Mouse (Mus musculus): ENCODE data around the gene Gm7579.
"Not testable (repeated sequence)": the region's sequence is repeated elsewhere in the genome, so short reads cannot be mapped to it uniquely, and the experiment has no call there.

Gm7579 gene

DNA sequence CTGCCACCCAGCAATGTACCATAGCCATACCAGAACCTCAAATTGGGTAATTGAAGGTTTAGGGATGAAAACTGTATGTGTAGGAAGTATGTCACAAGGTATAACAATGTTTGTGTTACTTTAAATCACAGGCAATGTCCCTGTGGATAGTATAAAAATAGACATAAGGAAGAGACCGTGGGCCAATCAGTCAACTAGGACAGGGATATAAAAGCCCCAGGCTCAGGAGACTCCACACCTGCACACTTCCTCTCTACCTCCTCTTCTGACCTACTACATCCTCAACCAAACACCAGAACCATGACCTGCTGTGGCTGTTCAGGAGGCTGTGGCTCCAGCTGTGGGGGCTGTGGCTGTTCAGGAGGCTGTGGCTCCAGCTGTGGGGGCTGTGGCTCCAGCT, at the start of gene Gm7579:
Gene Gm7579, plus strand, starts transcription at position 301 of the 400 bp plus-strand sequence.
- no peak for DNase-seq (ENCODE audit: low spot score)

DNA sequence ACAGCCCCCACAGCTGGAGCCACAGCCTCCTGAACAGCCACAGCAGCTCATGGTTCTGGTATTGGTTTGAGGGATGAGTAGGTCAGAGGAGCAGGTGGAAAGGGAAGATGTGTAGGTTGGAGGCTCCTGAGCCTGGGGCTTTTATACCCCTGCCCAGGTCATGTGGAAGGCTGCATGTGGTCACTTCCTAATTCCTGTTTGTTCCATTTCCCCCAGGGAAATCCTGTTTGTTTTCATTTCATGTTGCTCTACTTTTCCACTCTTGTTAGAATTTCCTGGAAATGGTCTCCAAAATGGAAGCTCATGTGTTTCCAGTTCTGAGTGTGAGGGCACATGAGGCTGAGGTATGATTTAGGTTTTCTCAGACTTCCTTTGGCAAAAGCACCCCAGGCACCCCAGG, 46.0 kb upstream of the Gm7579 start, which contains the start of gene Gm4553:
Gene Gm4553, minus strand, starts transcription at position 101 of the 400 bp plus-strand sequence.
- not testable (repeated sequence) for DNase-seq (ENCODE audit: low spot score)

DNA sequence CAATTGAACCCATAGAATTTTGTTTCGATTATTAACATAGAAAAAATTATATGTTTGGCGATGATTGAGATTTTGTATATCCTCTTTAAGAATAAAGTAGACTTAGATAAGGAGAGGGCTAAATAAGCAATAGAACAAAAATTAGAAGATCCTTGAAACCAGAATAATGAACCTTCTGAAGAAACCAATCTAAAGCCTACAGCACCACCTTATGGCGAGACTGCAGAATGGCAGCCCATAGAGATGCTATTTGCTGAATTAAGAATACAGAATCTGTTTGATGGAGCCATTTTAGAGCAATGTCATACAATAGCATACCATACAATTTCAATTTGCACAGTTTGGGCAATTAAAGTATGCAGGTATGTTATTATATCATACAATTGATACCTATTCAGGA, 41.8 kb upstream of the Gm7579 start:
- DNase-seq (ENCODE audit: low spot score), result no peak

DNA sequence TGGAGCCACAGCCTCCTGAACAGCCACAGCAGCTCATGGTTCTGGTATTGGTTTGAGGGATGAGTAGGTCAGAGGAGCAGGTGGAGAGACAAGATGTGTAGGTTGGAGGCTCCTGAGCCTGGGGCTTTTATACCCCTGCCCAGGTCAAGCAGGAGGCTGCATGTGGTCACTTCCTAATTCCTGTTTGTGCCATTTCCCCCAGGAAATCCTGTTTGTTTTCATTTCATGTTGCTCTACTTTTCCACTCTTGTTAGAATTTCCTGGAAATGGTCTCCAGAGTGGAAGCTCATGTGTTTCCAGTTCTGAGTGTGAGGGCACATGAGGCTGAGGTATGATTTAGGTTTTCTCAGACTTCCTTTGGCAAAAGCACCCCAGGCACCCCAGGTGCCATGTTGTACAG, 35.8 kb upstream of the Gm7579 start, which contains the start of gene Krtap5-2:
Gene Krtap5-2, minus strand, starts transcription at position 101 of the 400 bp plus-strand sequence.
- DNase-seq (ENCODE audit: low spot score), result not testable (repeated sequence)

DNA sequence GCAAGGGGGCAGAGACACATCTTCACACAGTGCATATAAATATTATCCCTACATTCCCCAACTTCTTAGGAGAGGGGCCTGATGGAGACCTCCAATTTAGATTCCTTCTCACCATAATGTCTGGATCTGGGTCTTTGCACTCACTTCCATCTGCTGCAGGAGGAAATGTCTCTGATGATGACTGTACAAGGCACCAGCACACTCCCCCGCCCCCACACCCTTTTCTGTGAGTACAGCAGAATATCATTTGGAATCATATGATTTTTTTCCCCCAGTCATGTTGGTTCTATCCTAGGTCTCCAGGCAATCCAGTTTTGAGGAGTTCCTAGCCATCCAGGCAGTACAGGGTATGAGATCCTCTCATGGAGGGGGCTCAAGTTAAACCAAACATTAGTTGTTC, 33.0 kb upstream of the Gm7579 start:
- no peak for DNase-seq (ENCODE audit: low spot score)

DNA sequence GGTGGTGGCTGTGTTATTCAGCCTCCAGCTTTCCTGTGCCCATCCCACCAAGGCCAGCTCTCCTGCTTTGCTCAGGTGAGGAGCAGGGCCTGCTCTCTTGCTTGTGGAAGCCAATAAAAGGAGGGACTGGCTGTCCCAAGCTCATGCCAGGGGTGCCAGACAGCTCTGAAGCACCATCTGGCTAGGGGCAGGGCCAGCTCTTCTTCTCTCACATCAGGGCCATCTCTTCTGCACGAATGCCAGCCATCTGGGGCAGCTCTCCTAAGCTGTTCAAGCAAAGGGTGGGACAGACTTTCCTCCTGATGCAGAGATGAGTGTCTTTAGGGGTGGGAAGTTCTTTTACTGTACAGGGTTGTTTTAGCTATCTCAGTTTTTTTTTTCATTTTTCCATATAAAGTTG, 30.6 kb upstream of the Gm7579 start:
- DNase-seq (ENCODE audit: low spot score), result no peak

DNA sequence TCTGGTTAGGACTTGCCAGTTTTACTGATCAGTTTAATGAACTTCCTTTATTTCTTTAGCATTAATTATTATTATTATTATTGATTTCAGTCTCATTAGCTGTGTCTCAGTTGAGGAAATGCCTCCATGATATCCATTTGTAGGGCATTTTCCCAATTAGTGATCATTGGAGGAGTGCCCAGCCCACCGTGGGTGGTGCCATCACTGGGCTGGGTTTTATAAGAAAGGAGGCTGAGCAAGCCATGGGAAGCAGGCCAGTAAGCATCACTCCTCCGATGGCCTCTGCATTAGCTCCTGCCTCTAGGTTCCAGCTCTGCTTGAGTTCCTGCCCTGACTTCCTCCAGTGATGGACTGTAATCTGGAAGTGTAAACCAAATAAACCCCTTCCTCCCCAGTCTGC, 23.5 kb upstream of the Gm7579 start:
- DNase-seq (ENCODE audit: low spot score), result no peak

DNA sequence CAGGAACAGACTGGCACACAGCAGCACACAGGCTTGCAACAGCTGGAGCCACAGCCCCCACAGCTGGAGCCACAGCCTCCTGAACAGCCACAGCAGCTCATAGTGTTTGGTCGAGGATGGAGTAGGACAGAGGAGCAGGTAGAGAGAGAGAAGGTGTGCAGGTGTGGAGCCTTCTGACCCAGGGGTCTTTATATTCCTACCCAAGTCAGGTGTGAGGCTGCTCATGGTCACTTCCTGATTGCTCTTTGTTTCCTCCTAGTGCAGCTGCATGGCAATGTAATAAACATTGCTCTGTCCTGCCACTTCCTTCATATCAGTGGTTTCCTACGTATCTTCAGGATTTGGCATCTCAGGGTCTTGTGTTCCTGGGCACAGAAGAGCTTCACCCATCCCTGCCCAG, 21.4 kb upstream of the Gm7579 start, which contains the start of gene Gm10153:
Gene Gm10153, minus strand, starts transcription at position 101 of the 400 bp plus-strand sequence.
- no peak for DNase-seq (ENCODE audit: low spot score)

DNA sequence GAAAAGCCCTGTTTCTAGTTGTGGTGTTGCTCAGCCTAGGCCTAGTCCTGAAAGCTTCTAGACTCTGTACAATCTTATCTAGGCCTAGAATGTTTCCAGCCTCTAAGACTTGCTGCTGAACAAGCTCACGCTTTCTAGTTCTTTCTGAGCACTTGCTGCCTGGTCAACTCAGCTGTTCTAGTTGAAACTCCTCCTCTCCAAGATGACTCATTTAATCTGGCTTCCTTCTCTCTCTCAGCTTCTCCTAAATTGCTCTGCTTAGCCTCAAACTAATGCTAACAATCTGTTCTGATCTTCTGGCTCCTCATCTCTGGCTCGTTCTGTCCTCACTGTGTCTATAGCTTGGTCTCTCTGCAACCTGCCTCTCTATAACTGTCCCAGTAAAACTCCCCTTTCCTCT, 12.9 kb upstream of the Gm7579 start:
- no peak for DNase-seq (ENCODE audit: low spot score)

DNA sequence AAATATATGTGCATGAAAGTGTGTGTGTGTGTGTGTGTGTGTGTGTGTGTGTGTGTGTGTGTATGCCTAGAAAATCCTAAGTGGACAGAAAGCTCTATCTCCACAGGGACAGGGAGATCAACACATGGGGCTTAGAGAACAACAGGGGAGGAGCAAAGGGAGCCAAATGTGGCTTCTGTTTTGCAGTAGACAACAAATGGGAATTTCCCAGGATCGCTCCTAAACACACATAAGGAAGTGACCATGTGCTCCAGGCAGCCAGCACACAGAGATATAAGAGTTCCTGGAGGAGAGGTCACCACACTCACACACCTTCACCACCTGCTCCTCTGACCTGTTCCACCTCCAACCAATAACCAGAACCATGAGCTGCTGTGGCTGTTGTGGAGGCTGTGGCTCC, 10.6 kb upstream of the Gm7579 start, which contains the start of gene Krtap5-3:
Gene Krtap5-3, plus strand, starts transcription at position 301 of the 400 bp plus-strand sequence.
- DNase-seq (ENCODE audit: low spot score), result no peak

DNA sequence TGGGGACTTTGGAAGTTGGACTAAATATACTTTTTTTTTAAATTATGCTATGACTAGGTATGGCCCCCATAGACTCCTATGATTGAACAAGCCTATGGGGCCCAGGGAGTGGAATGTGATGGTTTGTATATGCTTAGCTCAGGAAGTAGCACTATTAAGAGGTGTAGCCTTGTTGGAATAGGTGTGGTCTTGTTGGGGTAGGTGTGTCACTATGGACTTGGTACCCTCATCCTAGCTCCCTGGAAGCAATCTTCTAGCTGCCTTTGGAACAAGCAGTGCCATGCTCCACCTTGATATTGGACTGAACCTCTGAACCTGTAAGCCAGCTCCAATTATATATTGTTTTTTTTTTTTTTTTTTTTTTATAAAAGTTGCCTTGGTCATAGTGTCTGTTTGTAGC, 6.2 kb upstream of the Gm7579 start:
- DNase-seq (ENCODE audit: low spot score), result no peak

DNA sequence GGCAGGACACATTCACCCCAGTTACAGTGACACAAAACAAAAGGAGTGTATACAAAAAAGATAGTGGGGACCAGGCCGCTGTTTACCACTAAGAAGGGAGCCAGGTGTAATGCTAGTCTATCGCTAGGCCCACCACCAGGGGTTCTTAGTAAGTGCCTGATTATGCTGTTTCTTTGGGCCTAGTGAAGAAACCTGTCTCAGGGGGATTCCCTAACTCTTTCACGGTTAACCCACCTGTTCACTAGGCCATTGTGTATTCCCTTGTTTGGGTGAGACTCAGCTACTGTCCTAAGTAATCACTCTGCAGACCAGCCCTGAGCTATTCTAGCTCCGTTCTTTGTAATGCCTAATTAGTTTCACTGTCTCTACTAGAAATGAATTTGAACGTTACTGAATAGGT, 4.8 kb upstream of the Gm7579 start:
- not testable (repeated sequence) for DNase-seq (ENCODE audit: low spot score)

DNA sequence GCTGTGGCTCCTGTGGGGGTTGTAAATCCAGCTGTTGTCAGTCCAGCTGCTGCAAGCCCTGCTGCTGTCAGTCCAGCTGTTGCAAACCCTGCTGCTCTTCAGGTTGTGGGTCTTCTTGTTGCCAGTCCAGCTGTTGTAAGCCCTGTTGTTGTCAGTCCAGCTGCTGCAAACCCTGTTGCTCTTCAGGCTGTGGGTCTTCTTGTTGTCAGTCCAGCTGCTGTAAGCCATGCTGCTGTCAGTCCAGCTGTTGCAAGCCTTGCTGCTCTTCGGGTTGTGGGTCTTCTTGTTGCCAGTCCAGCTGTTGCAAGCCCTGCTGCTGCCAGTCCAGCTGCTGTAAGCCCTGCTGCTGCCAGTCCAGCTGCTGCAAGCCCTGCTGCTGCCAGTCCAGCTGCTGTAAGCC, 477 bp downstream of the Gm7579 start:
- DNase-seq (ENCODE audit: low spot score), result not testable (repeated sequence)

DNA sequence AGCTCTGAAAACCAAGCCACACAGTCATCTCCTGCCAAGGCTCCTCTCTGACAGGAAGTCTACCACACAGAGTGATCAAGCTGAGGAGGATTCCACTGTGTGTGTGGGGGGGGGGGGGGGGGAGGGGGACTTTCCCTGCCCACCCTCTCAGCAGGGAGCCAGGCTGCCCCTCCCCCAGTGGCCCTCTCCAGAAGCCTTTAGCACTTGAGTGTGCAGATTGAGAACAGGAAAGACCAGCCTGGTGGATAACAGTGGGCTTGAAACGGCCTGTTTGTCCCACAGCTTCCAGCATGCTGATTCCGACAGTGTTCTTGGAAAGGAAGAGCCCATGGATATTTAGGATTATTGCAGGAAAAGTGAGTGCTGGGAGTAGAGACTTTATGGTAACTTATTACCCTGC, 12.9 kb downstream of the Gm7579 start:
- no peak for DNase-seq (ENCODE audit: low spot score)

DNA sequence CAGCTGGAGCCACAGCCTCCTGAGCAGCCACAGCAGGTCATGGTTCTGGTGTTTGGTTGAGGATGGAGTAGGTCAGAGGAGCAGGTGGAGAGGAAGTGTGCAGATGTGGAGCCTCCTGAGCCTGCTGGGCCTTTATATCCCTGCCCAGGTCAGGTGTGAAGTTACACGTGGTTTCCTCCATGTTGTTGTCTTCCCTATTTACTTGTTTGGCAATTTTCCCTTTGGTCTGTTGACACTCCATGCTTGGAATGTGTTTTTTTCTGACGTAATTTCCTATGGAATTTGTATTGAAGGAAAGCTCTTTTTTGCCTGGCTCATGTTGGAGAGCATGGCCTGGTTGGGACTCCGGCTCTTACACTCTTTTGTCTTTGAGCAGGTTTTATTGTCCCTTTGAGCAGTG, 18.2 kb downstream of the Gm7579 start, which contains the start of gene Krtap5-5:
Gene Krtap5-5, minus strand, starts transcription at position 101 of the 400 bp plus-strand sequence.
- not testable (repeated sequence) for DNase-seq (ENCODE audit: low spot score)

DNA sequence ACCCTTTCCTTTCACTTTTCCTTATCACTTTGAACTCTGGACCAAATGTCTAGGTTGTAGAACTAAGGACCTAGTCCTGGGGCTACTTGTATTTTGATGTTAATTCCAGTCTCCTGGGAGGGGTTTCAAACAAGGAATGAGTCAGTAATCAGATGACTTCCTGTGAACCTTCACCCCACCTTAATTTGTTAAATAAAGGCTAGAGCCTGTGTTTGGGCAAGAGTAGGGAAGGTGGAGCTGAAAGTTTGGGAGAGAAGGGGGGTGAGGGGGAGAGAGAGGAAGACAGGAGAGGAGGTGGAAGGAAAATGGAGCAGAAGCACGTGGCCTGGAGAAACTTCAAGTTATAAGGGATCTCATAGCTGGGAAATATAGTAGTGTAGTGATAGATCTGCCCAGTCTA, 19.9 kb downstream of the Gm7579 start:
- DNase-seq (ENCODE audit: low spot score), result no peak

DNA sequence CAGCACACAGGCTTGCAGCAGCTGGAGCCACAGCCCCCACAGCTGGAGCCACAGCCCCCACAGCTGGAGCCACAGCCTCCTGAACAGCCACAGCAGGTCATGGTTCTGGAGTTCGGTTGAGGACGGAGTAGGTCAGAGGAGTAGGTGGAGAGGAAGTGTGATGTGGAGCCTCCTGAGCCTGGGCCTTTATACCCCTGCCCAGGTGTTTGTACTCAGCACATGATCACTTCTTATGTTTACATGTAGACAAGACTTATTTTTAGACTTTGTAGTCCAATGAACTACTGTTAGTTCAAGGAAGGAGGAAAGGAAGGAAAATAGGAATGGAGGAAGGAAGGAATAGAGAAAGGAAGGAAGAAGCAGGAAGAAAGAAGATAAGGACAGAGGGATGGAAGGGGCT, 29.3 kb downstream of the Gm7579 start, which contains the start of gene Gm40460:
Gene Gm40460, minus strand, starts transcription at position 101 of the 400 bp plus-strand sequence.
- no peak for DNase-seq (ENCODE audit: low spot score)

DNA sequence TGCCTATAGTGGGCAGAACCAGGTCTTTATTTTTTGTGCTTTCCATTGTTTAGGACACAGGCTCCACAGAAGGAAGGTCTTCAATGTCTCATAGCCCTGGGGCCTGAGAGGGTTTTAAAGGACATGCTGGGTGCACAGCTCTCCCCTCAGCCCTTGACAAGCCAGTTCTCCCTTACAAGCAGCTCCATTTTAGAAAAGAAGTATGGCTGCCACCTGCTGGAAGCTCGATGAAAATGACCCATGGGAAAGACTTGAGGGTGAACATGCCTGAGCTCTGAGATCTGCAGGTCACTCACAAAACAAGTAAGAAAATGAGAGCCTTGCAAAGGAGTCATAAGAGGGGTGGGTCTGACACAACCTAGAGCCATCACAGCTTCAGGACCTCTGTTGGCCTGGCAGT, 38.2 kb downstream of the Gm7579 start:
- peak; percentile 11 for DNase-seq (ENCODE audit: low spot score)

DNA sequence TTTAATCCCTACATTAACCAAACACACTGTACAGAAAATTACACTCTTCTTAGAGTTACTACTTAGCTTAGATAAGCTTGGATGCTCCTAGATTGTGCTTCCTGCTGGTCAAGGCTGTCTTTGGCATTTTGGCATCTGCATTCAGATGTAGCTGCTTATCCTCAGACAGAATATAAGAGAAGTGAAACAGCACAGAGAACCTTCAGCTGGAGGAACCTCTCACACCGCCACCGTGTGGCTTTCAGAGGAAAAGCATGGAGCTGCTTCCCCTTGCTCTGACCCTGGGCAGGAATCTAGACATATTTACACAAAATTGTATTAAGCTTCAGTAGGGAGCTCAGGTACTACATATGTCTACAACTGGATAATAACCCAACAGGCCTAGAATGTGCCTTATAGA, 43.9 kb downstream of the Gm7579 start:
- peak; percentile 15 for DNase-seq (ENCODE audit: low spot score)

DNA sequence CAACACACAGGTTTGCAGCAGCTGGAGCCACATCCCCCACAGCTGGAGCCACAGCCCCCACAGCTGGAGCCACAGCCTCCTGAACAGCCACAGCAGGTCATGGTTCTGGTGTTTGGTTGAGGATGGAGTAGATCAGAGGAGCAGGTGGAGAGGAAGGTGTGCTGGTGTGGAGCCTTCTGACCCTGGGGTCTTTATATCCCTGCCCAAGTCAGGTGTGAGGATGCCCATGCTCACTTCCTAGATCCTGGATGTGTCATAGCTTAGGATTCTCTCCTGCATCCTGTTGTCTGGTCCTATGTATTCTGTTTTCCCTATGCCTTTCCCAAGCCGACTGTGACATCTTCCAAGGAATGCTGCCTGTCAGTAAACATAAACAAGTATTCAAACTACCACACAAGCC, 46.6 kb downstream of the Gm7579 start, which contains the start of gene Gm2431:
Gene Gm2431, minus strand, starts transcription at position 101 of the 400 bp plus-strand sequence.
- DNase-seq (ENCODE audit: low spot score), result not testable (repeated sequence)
